Mouse (Mus musculus) heart, embryonic 16.5 days (tissue): ENCODE data around the gene Apol9a. TPM values are rescaled to one million over a fixed set of nuclear protein-coding genes. Genes with fewer than 3 reads are reported as not detected.
A peak's percentile ranks its signal among the peaks of the same experiment; 100 is the strongest.
"Not testable (repeated sequence)": the region's sequence is repeated elsewhere in the genome, so short reads cannot be mapped to it uniquely, and the experiment has no call there.

Experiments
- ATAC-seq: fragments of 200-750 bp; cut with Nextera tagmentation; replicated peaks from 2 replicates; pipeline ENCODE4 v1.8.0; 2017; ENCODE audit warnings: moderate number of reproducible peaks; ENCODE audit not compliant: insufficient read depth, low FRiP score; ENCODE audit errors: extremely low read depth
- H3K27ac ChIP-seq: fragments of 300-500 bp; sonication (generic); 2 replicates; pipeline ENCODE4 v1.5.1; 2014; ENCODE audit warnings: mild to moderate bottlenecking, low read length, control low read depth, moderate library complexity
- H3K27me3 ChIP-seq: fragments of 300-500 bp; sonication (generic); 2 replicates; pipeline ENCODE4 v1.6.1; 2014; ENCODE audit warnings: low read length, mixed read lengths; ENCODE audit not compliant: control insufficient read depth, insufficient read depth
- H3K36me3 ChIP-seq: fragments of 300-500 bp; sonication (generic); 2 replicates; pipeline ENCODE4 v1.6.1; 2014; ENCODE audit not compliant: control insufficient read depth, insufficient read depth
- H3K4me1 ChIP-seq: fragments of 300-500 bp; sonication (generic); 2 replicates; pipeline ENCODE4 v1.6.1; 2014; ENCODE audit warnings: low read length, mixed read lengths; ENCODE audit not compliant: control insufficient read depth, insufficient read depth
- H3K4me2 ChIP-seq: fragments of 300-500 bp; sonication (generic); 2 replicates; pipeline ENCODE4 v1.6.1; 2014; ENCODE audit warnings: low read depth, mild to moderate bottlenecking, control low read depth, low read length
- H3K4me3 ChIP-seq: fragments of 300-500 bp; sonication (generic); 2 replicates; pipeline ENCODE4 v1.5.1; 2014; ENCODE audit warnings: mild to moderate bottlenecking, control low read depth, low read length
- H3K9ac ChIP-seq: fragments of 300-500 bp; sonication (generic); 2 replicates; pipeline ENCODE4 v1.6.1; 2014; ENCODE audit warnings: low read length, control low read depth
- H3K9me3 ChIP-seq: fragments of 300-500 bp; sonication (generic); replicated peaks from 2 replicates; pipeline ENCODE4 v1.6.1; 2016; ENCODE audit warnings: low read length; ENCODE audit not compliant: control insufficient read depth
- WGBS: fragments of 180-500 bp; shearing (Covaris S2); extraction: QIAGEN DNeasy Blood & Tissue Kit; methylation state at CpG from one replicate; pipeline ENCODE4 v1.1.7; 2014; 5-methylcytosine and 5-hydroxymethylcytosine counted together
- polyA plus RNA-seq: library from polyadenylated mRNA; unstranded; fragments of >200 nt; fragmentation: Nextera tagmentation; extraction: Ambion mirVana; gene quantifications from 2 replicates; pipeline ENCODE4 v1.2.1, GENCODE M21; 2015

Gene Apol9a
- polyA plus RNA-seq, 1 experiment from 2014 or later: 0.64 TPM

DNA sequence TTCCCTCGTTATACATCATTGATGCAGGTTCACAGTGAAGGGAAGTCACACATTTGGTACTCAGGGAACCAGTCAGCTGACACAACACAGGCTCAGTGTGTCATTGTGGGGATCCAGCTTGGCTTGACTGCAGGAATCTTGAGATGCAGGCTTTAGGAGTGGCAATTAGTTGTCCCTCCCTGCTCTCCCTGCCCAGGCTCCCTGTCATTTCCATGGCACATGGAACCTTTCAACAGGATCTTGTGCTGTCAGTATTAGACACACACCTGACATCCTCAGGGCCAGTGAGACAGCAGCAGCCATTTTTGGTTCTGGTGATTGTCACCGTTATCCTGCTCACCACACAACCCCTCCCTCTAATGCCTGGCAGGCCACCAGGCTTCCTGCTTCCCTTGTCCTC, 4.7 kb upstream of the Apol9a start:
- not testable (repeated sequence) for H3K27me3 ChIP-seq, H3K36me3 ChIP-seq, H3K4me2 ChIP-seq, H3K9ac ChIP-seq, H3K4me1 ChIP-seq, H3K27ac ChIP-seq, H3K4me3 ChIP-seq, H3K9me3 ChIP-seq
- ATAC-seq: peak; percentile 53; the same call in 1 of the 2 replicates
- 43% methylated on average over 2 of the region's 2 CpGs for WGBS

DNA sequence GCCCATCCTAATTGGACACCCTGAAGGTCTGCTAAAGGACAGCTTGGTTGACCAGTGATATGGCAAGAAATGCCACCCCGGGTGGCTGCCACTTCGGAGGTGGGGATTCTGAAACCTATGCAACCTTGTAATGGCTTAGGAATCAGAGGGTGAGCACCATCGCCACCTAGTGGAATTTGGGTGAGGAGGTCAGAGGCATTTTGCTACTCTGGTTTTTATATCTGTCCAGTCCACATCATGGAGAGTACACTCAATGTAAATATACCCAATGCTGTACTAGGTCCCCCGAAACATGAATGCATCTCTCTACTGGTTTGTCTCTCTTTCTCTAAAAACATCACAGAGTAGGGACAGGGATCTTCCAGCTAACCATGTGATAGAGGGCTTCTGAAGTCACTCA, 1.8 kb upstream of the Apol9a start:
- not testable (repeated sequence) for ATAC-seq, H3K4me3 ChIP-seq, H3K36me3 ChIP-seq, H3K9ac ChIP-seq, H3K4me2 ChIP-seq, H3K4me1 ChIP-seq, H3K9me3 ChIP-seq, H3K27me3 ChIP-seq, H3K27ac ChIP-seq
- 22% methylated on average over 4 of the region's 4 CpGs for WGBS

DNA sequence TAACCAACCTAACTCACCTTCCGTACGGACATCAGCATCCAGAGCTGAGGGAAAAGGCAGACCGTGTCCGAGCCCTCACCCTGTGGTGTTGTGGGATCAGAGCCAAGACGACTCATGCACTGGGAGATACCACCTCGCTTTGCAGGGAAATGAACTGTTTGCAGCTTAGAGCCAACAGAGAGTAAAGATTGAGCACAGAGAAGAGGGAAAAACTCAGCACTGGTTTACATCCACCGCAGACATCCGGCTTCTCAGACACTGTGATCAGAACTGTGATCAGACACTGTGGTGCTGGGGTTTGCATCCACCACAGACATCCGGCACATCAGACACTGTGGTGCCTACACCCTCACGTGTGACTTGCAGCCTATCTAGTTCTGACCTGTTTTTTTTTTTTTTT, 4.6 kb downstream of the Apol9a start:
- H3K4me1 ChIP-seq, H3K36me3 ChIP-seq, H3K4me2 ChIP-seq, H3K9me3 ChIP-seq, H3K27ac ChIP-seq, H3K9ac ChIP-seq, H3K4me3 ChIP-seq, H3K27me3 ChIP-seq: not testable (repeated sequence)
- WGBS: 34% methylated on average over 10 of the region's 10 CpGs
- ATAC-seq: peak; percentile 52

DNA sequence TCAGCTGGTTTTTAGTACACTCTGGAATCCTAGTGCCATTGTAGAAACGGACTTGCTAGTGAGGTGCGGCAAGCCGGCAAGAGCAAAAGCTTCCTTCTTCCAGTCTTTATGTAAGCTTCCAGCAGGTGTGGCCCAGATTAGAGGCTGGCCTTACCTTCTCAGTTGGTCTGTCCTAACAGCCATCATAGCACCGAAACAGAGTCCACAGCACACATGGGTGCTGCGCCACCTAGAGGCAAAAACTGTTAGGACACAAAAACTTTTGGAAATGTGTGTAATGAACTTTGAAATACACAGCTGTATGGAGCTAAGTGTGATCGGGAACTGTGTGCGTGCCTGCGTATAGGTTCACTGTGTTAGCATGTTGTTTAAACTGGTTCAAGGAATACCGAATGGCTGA, 11.9 kb downstream of the Apol9a start, which contains the start of gene Apol7a:
TSS of gene Apol7a (minus strand) at position 84 of the 400 bp plus-strand sequence.
- H3K4me2 ChIP-seq, H3K36me3 ChIP-seq, H3K27me3 ChIP-seq, H3K4me1 ChIP-seq, H3K9ac ChIP-seq, H3K9me3 ChIP-seq, ATAC-seq, H3K4me3 ChIP-seq: not testable (repeated sequence)
- H3K27ac ChIP-seq: peak within 1 kb of the TSS; percentile 55; the same call in 1 of the 2 replicates
- 60% methylated on average over 9 of the region's 9 CpGs for WGBS

DNA sequence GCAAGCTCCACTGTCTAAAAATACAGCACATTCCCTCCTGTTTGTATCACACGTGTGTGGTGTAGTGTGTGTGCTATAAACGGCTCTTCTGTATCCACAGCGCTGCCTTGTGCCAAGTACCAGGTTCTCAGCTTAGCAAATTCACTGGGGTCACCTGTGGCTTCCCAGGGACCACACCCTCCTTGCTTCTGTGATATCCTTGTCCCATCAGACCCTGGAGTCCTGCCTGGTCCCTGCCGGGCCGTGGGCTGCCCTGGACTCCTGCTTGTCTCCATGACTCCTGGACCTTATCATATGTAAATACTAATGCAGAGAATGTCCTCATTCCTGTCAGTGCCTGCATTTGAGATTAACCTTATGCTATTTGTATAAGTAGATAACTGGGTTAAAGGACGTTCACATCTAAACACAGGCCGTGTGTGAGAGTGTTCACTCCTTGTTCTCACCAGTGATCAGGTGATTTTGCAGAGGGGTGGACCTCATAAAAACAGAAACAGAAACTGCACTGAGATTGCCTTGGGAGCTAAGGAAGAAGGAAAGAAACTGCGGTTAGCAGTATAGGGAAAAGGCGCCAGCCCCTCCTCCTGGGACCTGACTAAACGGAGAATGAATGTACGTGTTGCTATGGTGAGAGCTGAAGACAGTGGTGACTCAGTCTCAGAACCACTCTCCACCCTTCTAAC, 13.3 kb downstream of the Apol9a start:
- peak; percentile 86 for ATAC-seq
- Histone ChIP-seq H3K4me2 (peak overlapping the region; percentile 6; the same call in 1 of the 2 replicates), H3K27ac (peak overlapping the region; percentile 55; the same call in 1 of the 2 replicates)
- not testable (repeated sequence) for H3K27me3 ChIP-seq, H3K4me3 ChIP-seq, H3K36me3 ChIP-seq, H3K9me3 ChIP-seq, H3K9ac ChIP-seq, H3K4me1 ChIP-seq
- 23% methylated on average over 11 of the region's 11 CpGs for WGBS

DNA sequence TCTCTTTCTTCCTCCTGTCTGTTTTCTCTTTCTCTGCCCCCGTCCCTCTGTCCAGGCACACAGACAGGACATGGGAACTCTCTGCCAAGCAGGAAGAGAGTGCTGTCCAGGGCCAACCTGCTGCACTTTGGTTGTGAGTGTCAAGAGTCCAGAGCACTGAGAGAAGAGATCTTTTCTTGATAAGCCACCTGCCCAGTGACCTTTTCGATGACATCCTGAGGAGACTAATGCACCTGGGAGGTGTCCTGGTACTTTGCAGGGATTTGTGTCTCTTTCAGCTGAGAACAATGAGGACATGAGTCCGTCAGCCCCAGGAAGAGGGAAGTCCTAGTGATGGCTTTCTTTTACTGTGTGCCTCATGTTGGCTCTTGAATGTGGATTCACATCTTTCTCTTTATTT, 17.1 kb downstream of the Apol9a start:
- WGBS: 50% methylated on average over 3 of the region's 3 CpGs
- not testable (repeated sequence) for H3K36me3 ChIP-seq, H3K4me2 ChIP-seq, H3K4me3 ChIP-seq, ATAC-seq, H3K9ac ChIP-seq, H3K27ac ChIP-seq, H3K4me1 ChIP-seq, H3K9me3 ChIP-seq, H3K27me3 ChIP-seq

DNA sequence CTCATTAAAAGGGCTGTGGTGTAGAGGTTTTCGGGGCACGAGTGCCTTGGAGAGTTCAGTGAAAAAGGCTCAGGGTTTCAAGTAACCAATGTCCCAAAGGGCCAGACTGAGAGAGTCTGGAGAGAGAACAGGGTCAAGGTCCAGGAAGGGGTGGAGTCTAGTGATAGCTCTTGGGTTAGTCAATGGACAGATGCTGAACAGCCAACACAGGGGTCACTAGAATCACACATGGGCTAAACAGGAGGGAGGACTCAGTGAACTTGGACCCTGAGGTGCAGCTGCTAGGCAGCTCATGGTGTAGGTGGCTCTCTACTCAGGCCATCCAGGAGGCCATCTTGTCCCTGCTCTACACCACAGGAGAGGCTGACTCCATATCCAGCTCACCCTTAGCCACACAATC, 23.5 kb downstream of the Apol9a start:
- no peak overlapping the region for H3K27ac ChIP-seq
- H3K27me3 ChIP-seq: no peaks in the 10 kb centered on the region
- H3K36me3 ChIP-seq: no peaks in the 10 kb centered on the region
- WGBS: 83% methylated on average over 2 of the region's 2 CpGs
- H3K9me3 ChIP-seq: no peaks in the 10 kb centered on the region
- no peak overlapping the region for H3K9ac ChIP-seq
- H3K4me2 ChIP-seq: no peak overlapping the region
- H3K4me3 ChIP-seq: no peak overlapping the region
- H3K4me1 ChIP-seq: no peaks in the 10 kb centered on the region
- ATAC-seq: no peak

DNA sequence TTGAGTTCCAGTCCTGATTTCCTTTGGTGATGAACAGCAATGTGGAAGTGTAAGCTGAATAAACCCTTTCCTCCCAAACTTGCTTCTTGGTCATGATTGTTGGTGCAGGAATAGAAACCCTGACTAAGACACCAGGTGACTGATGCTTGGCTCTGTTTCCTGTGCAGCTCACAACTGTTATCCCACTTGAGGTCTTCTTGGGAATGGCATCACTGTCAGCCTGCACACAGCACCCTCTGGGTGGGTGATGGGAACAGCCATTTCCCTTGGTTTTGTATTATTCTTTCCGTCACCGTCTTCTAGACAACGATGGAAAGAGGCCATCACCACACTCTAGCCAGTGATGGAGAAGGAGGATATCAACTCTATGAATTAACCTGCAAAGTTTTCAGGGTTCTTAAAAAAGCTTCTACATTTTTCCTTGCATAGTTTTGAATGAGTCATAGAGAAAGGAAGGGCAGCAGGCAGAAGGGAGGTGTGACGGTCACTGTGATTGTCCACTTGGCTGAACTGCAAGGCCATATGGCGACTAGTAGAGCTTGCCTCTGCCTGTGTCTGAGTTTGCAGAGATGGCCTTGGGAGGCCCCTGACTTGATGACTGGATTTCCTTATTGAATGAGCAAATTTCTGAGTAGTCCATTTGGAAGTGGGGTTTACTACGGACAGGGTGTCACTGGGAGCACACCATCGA, 26.4 kb downstream of the Apol9a start:
- no peaks in the 10 kb centered on the region for H3K36me3 ChIP-seq
- 86% methylated on average over 7 of the region's 7 CpGs for WGBS
- ATAC-seq: no peak

DNA sequence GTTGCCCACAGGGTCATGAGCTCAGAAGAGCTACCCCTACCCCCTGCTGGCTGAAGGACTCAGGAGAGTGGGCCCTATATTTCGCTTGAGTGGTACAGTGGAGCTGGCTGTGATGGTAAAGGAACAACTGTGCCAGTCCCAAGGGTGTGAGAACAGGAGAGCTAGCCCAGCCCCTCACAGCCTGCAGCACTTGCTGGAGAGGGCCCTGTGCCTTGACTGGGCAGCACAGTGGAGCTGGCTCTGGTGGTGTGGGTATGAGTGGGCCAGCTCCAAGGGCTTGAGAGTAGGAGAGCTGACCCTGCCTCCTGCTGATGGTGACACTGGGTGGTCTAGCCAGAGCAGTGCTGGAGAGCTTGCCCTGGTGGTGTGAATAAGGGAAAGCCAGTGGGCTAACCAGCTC, 28.1 kb downstream of the Apol9a start:
- H3K36me3 ChIP-seq: no peaks in the 10 kb centered on the region
- no peaks in the 10 kb centered on the region for H3K4me1 ChIP-seq
- H3K4me2 ChIP-seq: no peak overlapping the region
- H3K4me3 ChIP-seq: no peak overlapping the region
- no peak overlapping the region for H3K27ac ChIP-seq
- WGBS: 52% methylated on average over 1 of the region's 1 CpGs
- H3K27me3 ChIP-seq: no peaks in the 10 kb centered on the region
- no peak for ATAC-seq
- no peaks in the 10 kb centered on the region for H3K9me3 ChIP-seq
- no peak overlapping the region for H3K9ac ChIP-seq

More for the DNA sequence above, 26.4 kb downstream of the Apol9a start:
- no peak overlapping the region for H3K4me3 ChIP-seq
- H3K27ac ChIP-seq: no peak overlapping the region
- H3K9me3 ChIP-seq: no peaks in the 10 kb centered on the region
- no peak overlapping the region for H3K4me2 ChIP-seq
- no peak overlapping the region for H3K9ac ChIP-seq
- H3K27me3 ChIP-seq: no peaks in the 10 kb centered on the region
- no peaks in the 10 kb centered on the region for H3K4me1 ChIP-seq
